12 mouse cellular contexts compared by ENCODE assay signal in the genomic region with DNA sequence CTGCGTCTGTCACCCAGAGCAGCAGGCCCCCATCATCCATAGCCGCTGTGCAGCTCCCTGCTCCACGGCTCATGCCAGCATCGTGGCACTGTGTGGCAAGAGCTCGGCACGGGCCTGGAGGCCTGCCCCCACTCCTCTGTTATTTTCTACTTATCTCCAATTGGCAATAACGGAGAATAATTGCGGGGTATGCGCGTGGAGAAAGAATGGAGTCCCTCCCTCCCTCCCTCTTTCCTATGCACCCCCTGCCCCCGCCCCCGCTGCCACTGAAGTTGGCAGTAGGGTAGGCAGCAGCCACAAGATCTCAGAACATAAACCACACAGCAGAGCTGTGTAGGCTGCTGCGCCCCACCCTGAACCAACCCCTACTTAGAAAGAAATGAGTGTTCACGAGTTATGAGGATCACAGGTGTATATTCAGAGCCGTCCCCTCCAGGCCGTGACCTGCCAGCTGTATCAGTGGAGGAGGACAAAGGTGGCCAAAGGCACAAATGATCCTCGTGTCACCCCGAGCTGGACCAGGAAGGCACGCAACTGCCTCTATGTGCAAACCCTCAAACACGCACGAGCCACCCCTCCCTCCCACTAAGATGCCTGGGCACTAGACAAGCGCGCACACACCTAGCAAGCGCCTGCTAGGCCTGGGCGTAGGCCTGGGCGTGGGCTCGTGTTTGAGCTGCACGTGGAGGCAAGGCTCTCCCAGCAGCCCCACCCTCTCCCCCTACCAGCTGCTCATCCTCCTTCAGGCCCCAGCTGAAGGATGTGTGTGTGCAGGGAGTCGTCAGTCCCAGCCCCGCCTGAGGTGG.
DNase-seq lines count a peak whose midpoint lies in the region; ATAC-seq lines count a peak whose summit lies in the region.
"Had no signal": no experiment of that assay in that cellular context is flagged by ENCODE, and none has a peak within 500 bp of the region (broad histone marks: within the 10 kb centered on the region; RNA-seq: fewer than 3 reads in every experiment).

No protein-coding gene starts in this region.

- H3K9ac ChIP-seq in midbrain, embryonic 16.5 days (ENCODE audit: low read depth, low read length) = 0 out of 2 replicates have a peak overlapping the region, but pooled peaks have one; percentile 12
- no peak overlapping the region for H3K9ac ChIP-seq in midbrain, embryonic 13.5 days (replicated peaks)
- H3K9ac ChIP-seq: liver, embryonic 15.5 days; midbrain, embryonic 12.5 days had no signal

- ATAC-seq in CD4-positive, CD25-positive, alpha-beta regulatory T cell, adult 4 months = no peak
- no peak for ATAC-seq in midbrain, embryonic 16.5 days
- ATAC-seq in midbrain, embryonic 13.5 days = no peak
- ATAC-seq: Patski had no signal

- no peaks in the 10 kb centered on the region for H3K27me3 ChIP-seq in midbrain, embryonic 16.5 days (ENCODE audit: control insufficient read depth, insufficient read depth, low read depth, low read length)
- 0 out of 2 replicates have a peak, but pooled peaks cover 2% of the 10 kb centered on the region for H3K27me3 ChIP-seq in midbrain, embryonic 13.5 days
- H3K27me3 ChIP-seq: liver, embryonic 15.5 days; midbrain, embryonic 12.5 days; Patski had no signal

- no peaks in the 10 kb centered on the region for H3K36me3 ChIP-seq in midbrain, embryonic 16.5 days (ENCODE audit: control insufficient read depth, insufficient read depth, low read length)
- H3K36me3 ChIP-seq in midbrain, embryonic 13.5 days = no peaks in the 10 kb centered on the region
- H3K36me3 ChIP-seq: liver, embryonic 15.5 days; midbrain, embryonic 12.5 days had no signal

- H3K4me3 ChIP-seq in midbrain, embryonic 16.5 days (ENCODE audit: low read depth, low read length) = no peak overlapping the region
- no peak overlapping the region for H3K4me3 ChIP-seq in midbrain, embryonic 13.5 days (replicated peaks)
- H3K4me3 ChIP-seq: gastrocnemius, adult 2 months; liver, embryonic 15.5 days; midbrain, embryonic 12.5 days had no signal

- peak; percentile 46 for DNase-seq in CD4-positive, CD25-positive, alpha-beta regulatory T cell, adult 2 months (ENCODE audit: low read depth, low spot score)
- peak; percentile 49 to 75 for DNase-seq in left cerebral cortex, postnatal 14 days (ENCODE audit: low spot score in 2 of 2)
- DNase-seq in thymus, postnatal 14 days = peak; percentile 49
- DNase-seq in urinary bladder, postnatal 36 days (ENCODE audit: low spot score in 2 of 2) = no peak
- DNase-seq in heart, adult 9 months (ENCODE audit: low spot score in 2 of 2) = no peak
- DNase-seq: gastrocnemius, adult 2 months had no signal

- 83% methylated on average over 30 of the region's 30 CpGs for WGBS in midbrain, embryonic 16.5 days
- 85% methylated on average over 30 of the region's 30 CpGs for WGBS in midbrain, embryonic 13.5 days

- H3K4me2 ChIP-seq in midbrain, embryonic 16.5 days (ENCODE audit: low read length) = no peak overlapping the region
- H3K4me2 ChIP-seq in midbrain, embryonic 13.5 days (replicated peaks) = no peak overlapping the region
- H3K4me2 ChIP-seq: liver, embryonic 15.5 days; midbrain, embryonic 12.5 days had no signal

- peaks cover 2% of the 10 kb centered on the region; the same call in 1 of the 2 replicates for H3K4me1 ChIP-seq in midbrain, embryonic 16.5 days (ENCODE audit: control insufficient read depth, insufficient read depth, low read length)
- 0 out of 2 replicates have a peak, but pooled peaks cover 3% of the 10 kb centered on the region for H3K4me1 ChIP-seq in midbrain, embryonic 13.5 days (replicated peaks)
- H3K4me1 ChIP-seq: liver, embryonic 15.5 days had no signal

- H3K9me3 ChIP-seq in midbrain, embryonic 16.5 days (replicated peaks; ENCODE audit: control insufficient read depth, low read length, poor library complexity, severe bottlenecking) = no peaks in the 10 kb centered on the region
- no peaks in the 10 kb centered on the region for H3K9me3 ChIP-seq in midbrain, embryonic 13.5 days
- H3K9me3 ChIP-seq: liver, embryonic 15.5 days had no signal

- intact Hi-C loops in left cerebral cortex, postnatal 14 days (cut with DNase I) = no loop called here

- no peak overlapping the region for H3K27ac ChIP-seq in midbrain, embryonic 16.5 days (ENCODE audit: low read length)
- no peak overlapping the region for H3K27ac ChIP-seq in midbrain, embryonic 13.5 days
- H3K27ac ChIP-seq: gastrocnemius, adult 2 months; liver, embryonic 15.5 days; midbrain, embryonic 12.5 days had no signal

Comparison
In these comparisons a context has a peak if more than half of its experiments do, and no peak if none do; other contexts are left out.
1. DNase-seq: peak in CD4-positive, CD25-positive, alpha-beta regulatory T cell, adult 2 months (single experiment), left cerebral cortex, postnatal 14 days (2 of 2) and thymus, postnatal 14 days (single experiment); none in urinary bladder, postnatal 36 days (0 of 2) and heart, adult 9 months (0 of 2).